Mouse (Mus musculus): ENCODE results near the gene Pola2.

- no peak for TF ChIP-seq POLR2A (IDR thresholded peaks at IDR 0.05; ENCODE audit: borderline replicate concordance, insufficient read depth, low read length)
- TF ChIP-seq CTCF (IDR thresholded peaks at IDR 0.05; ENCODE audit: borderline replicate concordance, insufficient read depth, low read depth, low read length), result no peak
Measured at GRCm38 (mm10) chr19:5942581-5942980, 21.4 kb downstream of the Pola2 start.
